Mouse (Mus musculus) monocyte, adult 2 months (primary cell): Measurements from ENCODE around the gene Ear6.
"Not testable (repeated sequence)": the region's sequence is repeated elsewhere in the genome, so short reads cannot be mapped to it uniquely, and the experiment has no call there.

Experiments
- DNase-seq, 2 experiments: peaks; one replicate each; pipeline ENCODE4 v3.0.0; 2022; ENCODE audit warnings: low spot score in 2 of 2, low read depth in 1 of 2

Gene Ear6

DNA sequence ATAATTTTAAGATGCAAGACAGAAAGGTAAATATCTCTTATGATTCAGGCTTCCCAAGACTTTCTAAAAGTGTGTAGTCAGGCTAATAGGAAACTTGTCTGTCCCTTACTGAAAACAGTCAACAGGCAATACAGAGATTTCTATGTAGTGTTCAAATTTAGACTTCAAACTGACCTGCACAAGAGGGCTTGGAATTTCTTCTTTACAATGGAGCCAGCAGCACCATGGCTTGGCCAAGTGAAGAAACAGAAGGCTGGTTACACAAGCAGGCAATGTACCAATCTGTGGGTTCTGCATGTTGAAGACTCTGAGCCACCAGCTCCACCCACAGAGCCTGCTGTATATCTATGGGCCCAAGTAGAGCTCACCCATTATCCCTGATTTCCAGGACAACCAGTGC lies at the start of gene Ear6:
Ear6 (plus strand) TSS at position 301 of the 400 bp plus-strand sequence.
- DNase-seq: no peak

DNA sequence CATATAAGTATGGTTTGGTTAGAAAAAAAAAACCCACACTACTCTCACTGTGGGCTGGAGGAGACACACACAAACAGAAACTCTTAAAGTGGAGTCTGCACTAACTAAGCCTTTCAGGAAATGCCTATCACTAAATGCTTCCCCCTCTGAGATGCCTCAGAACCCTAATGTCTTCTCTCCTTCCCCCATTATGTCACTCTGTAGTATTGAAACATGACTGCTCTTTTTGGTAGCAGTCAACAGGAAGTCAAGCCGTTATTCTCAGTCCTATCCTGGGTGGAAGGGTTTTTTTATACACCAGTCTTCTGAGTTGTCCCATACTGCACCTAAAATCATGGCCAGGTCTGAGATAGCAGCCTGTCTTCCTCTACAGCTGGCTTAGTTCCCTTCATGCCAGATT lies 26.9 kb upstream of the Ear6 start:
- no peak for DNase-seq

DNA sequence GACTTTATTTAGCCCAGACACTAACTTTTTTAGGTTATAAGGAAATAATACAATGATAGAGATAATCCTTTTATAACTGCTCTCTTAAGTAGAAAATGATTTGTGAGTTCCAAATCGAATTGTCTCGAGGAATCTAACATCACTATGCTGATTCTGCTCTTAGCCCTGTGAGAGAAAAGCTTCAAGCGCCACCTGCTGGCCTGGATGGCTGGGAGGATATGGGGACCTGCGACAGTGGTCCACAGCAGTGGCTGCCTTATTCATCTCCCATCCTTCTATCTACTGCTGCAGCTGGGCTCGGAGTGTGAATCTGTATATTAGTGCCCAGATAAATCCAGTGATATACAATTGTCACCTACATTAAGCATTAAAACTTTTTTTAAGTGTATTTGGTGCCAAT lies 25.7 kb upstream of the Ear6 start:
- not testable (repeated sequence) for DNase-seq

DNA sequence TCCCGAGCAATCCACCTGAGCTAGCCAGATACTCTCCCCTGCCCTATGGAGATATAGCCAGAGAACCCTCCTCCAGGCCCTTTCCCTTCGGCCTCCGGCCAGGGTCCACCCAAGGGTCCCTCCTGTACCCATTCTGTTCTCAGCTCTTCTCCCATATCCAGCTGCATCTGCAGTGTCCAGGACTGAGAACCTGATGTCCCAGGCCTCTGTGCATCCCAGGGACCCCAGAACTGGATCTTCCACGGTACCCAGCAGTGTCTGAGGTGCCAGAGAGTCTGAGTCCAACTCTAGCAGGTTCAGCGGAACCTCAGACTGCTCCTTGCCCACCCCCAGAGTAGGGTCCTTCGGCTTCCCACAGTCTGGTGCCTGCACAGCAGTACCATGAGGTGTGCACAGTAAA lies 24.3 kb upstream of the Ear6 start:
- DNase-seq: no peak

DNA sequence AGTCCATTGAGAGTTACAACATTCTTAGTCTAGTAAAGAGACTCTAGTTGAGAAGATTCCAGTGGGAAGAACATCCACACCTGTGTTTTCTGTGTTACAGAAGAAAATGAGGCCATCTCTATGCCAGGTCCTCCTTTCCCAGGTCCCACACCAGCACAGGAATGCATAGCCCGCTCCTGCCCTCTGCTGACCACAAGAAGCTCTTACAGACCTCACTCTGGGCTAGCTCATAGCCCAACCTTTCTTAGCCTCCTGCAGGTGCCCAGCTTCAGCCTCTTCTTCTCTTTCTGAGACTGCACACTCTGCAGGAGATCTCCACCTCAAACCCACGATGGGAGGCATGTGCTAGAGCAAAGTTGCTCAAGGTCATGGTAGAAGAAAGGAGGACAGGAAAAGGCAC lies 15.0 kb upstream of the Ear6 start:
- DNase-seq: not testable (repeated sequence)

DNA sequence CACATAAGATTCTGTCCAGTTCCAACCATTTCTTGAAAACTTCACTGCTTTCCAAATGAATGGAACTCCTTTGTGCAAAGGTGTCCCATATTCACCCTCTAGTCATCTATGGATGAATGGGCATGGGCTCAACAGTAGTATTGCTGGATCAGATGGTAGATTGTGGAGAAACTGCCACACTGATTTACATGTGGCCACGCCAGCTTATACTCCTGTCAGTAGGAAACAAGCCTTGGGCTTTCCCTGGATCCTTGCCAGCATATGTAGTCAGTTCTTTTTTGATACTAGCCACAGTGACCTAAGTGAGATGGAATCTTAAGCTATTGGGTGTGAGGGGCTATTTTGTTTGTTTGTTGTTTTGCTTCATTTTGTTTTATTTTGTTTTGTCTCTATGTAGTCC lies 11.2 kb upstream of the Ear6 start:
- no peak for DNase-seq

DNA sequence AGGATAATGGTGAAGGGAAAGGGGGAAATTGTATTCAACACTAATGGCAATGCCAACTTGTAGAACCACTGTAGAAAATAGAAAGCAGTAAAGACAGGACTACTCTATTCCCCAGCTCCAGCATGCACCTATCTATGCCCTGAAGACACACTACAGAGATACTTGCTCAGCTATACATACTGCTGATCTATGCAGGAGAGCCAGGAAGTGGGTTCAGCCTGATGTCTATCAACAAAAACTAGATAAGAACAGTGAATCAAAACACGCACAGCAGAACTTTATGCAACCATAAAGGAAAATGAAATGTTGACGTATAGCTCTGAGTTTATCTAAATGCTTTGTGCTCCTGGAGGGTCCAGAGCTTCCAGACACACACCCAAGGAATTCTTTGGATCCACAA lies 10.7 kb upstream of the Ear6 start:
- DNase-seq: no peak

GRCm38 (mm10) chr14:51843882-51844281 lies 9.6 kb upstream of the Ear6 start:
- no peak for DNase-seq

DNA sequence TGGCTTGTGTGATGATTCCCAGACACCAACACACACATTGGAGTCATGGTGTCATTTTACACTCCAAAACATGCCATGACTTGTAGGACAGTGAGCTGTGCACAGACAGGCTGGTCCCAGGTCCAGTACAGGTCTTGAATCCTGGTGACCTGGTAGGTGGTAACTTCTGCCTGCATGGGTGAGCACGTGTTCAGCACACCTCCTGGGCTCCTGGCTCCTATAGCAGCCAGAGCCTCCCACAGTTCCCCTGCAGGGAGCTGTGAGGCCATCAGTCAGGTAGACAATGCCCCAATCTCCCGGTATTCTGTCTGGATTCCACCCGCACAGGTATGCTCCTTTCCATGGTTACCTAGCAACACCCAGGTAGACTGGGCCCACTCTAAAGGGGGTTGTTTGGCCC lies 6.9 kb upstream of the Ear6 start:
- DNase-seq: no peak

DNA sequence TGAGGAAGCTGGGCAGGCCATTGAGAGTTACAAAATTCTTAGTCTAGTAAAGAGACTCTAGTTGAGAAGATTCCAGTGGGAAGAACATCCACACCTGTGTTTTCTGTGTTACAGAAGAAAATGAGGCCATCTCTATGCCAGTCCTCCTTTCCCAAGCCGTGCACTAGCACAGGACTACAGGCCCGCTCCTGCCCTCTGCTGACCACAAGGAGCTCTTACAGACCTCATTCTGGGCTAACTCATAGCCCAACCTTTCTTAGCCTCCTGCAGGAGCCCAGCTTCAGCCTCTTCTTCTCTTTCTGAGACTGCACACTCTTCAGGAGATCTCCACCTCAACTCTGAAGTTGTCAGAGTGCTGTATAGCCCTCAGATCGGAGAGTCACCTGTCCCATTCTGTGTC lies 2.5 kb upstream of the Ear6 start:
- not testable (repeated sequence) for DNase-seq

DNA sequence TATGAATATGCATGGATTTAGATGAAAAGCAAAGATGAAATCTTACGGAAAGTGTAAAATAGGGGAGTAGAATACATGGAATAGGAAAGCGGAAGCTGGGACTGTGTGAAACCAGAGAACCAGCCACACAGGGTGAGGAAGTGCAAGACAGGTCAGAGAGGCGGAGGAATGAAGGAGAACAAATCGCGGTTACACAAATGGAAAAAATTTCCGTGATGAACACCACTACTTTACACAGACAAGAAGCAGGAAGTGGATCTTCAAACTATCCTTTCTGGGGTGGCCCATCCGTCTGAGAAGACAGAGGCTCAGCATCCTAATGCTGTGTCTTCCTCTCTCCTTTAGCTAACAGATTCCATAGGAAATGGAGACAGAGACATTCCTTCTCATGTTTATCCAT lies 1.8 kb downstream of the Ear6 start:
- not testable (repeated sequence) for DNase-seq

GRCm38 (mm10) chr14:51863603-51864002 lies 10.1 kb downstream of the Ear6 start:
- DNase-seq: not testable (repeated sequence)

GRCm38 (mm10) chr14:51870756-51871155 lies 17.3 kb downstream of the Ear6 start:
- DNase-seq: no peak

- DNase-seq: no peak
Observed at GRCm38 (mm10) chr14:51871741-51872140, 18.2 kb downstream of the Ear6 start.

DNA sequence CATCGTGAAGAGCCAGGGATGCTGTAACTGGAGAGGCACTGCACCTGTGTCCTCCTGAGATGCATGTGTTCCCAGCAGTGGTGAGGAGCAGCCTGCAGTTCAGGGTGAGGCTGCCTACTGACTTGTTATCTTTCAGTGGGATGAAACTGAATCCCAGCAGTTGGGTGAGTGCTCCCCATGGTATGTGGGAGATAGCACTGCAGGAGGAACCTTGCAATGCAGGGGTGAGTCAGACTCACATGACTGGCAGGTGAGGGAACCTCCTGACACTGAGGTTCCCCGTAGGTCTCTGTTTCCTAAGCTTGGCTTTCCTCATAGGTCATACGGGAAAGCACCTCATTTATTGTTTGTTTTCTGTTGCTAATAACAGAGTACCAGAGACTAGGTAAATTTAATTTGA lies 24.0 kb downstream of the Ear6 start:
- no peak for DNase-seq

- peak; percentile 37 to 64 for DNase-seq
Observed at GRCm38 (mm10) chr14:51883527-51884030, 30.1 kb downstream of the Ear6 start.

- no peak for DNase-seq
Observed at GRCm38 (mm10) chr14:51884031-51884544, 30.6 kb downstream of the Ear6 start.

GRCm38 (mm10) chr14:51884598-51885331 lies 31.3 kb downstream of the Ear6 start, which contains the start of gene Mettl17:
Gene Mettl17 (plus strand): TSS chr14:51884842.
- DNase-seq: peak; percentile 72 to 90

DNA sequence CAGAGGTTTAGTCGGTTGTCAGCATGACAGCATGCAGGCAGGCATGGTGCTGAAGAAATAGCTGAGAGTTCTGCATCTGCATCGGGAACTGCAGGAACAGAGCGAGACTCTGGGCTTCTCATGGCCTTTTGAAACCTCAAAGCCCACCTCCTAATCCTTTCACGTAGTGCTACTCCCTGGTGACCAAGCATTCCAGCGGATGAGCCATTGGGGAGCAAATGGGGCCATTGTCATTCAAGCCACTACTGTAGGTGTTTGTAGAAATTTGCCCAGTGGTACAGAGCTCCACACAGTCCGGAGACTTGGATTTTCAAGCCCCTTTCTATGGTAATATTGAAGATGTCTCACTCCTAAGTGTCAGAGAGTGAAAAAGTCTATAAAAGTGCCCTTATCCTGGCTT lies 32.6 kb downstream of the Ear6 start:
- no peak for DNase-seq

DNA sequence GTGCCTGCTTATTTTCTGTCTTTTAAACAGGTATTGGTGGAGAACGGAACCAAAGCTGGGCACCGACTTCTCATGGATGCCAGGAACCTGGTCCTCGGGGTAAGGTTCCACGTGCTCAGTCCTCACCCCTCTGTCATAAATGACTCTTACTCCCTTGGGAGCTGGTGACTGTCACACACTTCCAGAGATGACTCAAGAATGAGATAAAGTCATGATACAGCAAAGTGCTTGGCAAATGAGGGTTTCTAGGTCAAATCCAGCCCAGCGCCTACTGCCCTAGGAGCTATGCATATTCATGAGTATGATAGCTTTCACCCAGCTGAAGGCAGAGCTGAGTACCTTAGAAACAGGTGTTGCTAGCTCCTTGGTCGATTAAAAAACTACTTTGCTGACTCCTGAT lies 36.3 kb downstream of the Ear6 start:
- no peak for DNase-seq

DNA sequence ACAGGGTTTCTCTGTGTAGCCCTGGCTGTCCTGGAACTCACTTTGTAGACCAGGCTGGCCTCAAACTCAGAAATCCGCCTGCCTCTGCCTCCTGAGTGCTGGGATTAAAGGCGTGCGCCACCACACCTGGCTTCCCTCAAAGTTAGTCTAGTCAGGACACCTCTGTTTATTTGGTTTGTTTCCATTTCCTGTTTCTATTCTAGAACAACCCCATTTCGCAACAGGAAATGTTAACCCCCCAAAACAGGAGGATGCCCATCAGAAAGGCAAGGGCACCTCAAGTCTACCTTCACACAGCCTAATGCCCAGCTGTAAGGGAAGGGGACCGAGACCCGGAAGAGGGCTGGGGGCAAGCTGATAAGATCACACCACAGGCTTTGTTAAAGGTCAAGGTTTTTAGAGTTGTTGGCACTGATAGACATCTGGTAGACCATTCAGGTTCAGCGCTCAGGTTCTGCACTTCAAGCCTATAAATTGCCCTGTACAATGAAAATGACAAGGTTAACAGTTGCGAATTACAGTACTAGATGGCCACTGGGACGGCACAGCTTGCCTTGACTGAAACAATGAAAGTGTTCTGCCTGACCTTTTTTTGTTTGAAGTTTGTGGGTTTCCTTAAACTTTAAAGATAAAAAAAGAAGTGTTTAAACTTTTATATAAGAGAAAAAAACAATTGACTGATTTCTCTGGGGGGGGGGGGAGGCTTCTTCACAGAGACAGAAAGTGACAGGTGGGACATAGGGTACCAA lies 38.9 kb downstream of the Ear6 start, which contains the start of gene Slc39a2:
Slc39a2 (plus strand) TSS at position 699 of the 749 bp plus-strand sequence.
- DNase-seq: no peak
